Mouse (Mus musculus): ENCODE results near the gene Tssk6.

Gene Tssk6

GRCm38 (mm10) chr8:69884141-69884540, 17.8 kb upstream of the Tssk6 start:
- no peak for DNase-seq (ENCODE audit: low read depth, low spot score)

- peak; percentile 80 for DNase-seq (ENCODE audit: low read depth, low spot score)
These were observed 14.4 kb upstream of the Tssk6 start, which contains the start of gene Cilp2 for GRCm38 (mm10) chr8:69887289-69888243. Gene Cilp2, minus strand, starts transcription at chr8:69887687.

GRCm38 (mm10) chr8:69888244-69888866, 13.6 kb upstream of the Tssk6 start:
- no peak for DNase-seq (ENCODE audit: low read depth, low spot score)

- DNase-seq (ENCODE audit: low read depth, low spot score) = no peak
These were observed 13.1 kb upstream of the Tssk6 start for GRCm38 (mm10) chr8:69888902-69889301.

- peak; percentile 83 for DNase-seq (ENCODE audit: low read depth, low spot score)
These were observed 11.2 kb upstream of the Tssk6 start for GRCm38 (mm10) chr8:69890813-69891241.

- DNase-seq (ENCODE audit: low read depth, low spot score) = peak; percentile 90
These were observed 8.1 kb upstream of the Tssk6 start for GRCm38 (mm10) chr8:69893863-69894262.

GRCm38 (mm10) chr8:69894836-69895332, 7.1 kb upstream of the Tssk6 start:
- DNase-seq (ENCODE audit: low read depth, low spot score) = no peak

GRCm38 (mm10) chr8:69895772-69896451, 6.1 kb upstream of the Tssk6 start:
- DNase-seq (ENCODE audit: low read depth, low spot score) = no peak

- DNase-seq (ENCODE audit: low read depth, low spot score) = no peak
These were observed 4.1 kb upstream of the Tssk6 start for GRCm38 (mm10) chr8:69897857-69898256.

GRCm38 (mm10) chr8:69899876-69900275, 2.1 kb upstream of the Tssk6 start:
- no peak for DNase-seq (ENCODE audit: low read depth, low spot score)

- DNase-seq (ENCODE audit: low read depth, low spot score) = no peak
These were observed 1.0 kb upstream of the Tssk6 start for GRCm38 (mm10) chr8:69900895-69901451.

GRCm38 (mm10) chr8:69901484-69902162, 361 bp upstream of the Tssk6 start:
- DNase-seq (ENCODE audit: low read depth, low spot score) = peak; percentile 99

- DNase-seq (ENCODE audit: low read depth, low spot score) = peak; percentile 100
These were observed 1.1 kb downstream of the Tssk6 start for GRCm38 (mm10) chr8:69903063-69903542.

- no peak for DNase-seq (ENCODE audit: low read depth, low spot score)
These were observed 2.1 kb downstream of the Tssk6 start for GRCm38 (mm10) chr8:69904096-69904495.

GRCm38 (mm10) chr8:69906260-69906659, 4.3 kb downstream of the Tssk6 start:
- no peak for DNase-seq (ENCODE audit: low read depth, low spot score)

- DNase-seq (ENCODE audit: low read depth, low spot score) = no peak
These were observed 5.1 kb downstream of the Tssk6 start for GRCm38 (mm10) chr8:69907106-69907505.

GRCm38 (mm10) chr8:69911917-69912316, 9.9 kb downstream of the Tssk6 start:
- no peak for DNase-seq (ENCODE audit: low read depth, low spot score)

GRCm38 (mm10) chr8:69912478-69913074, 10.6 kb downstream of the Tssk6 start:
- DNase-seq (ENCODE audit: low read depth, low spot score) = no peak

GRCm38 (mm10) chr8:69914526-69914925, 12.5 kb downstream of the Tssk6 start:
- no peak for DNase-seq (ENCODE audit: low read depth, low spot score)

- peak; percentile 69 for DNase-seq (ENCODE audit: low read depth, low spot score)
These were observed 13.8 kb downstream of the Tssk6 start for GRCm38 (mm10) chr8:69915748-69916147.
